Mouse (Mus musculus) bone marrow macrophage, adult 2 months (primary cell): ENCODE data around the gene Dock4.

Source experiments
- CTCF ChIP-seq: IDR thresholded peaks from 2 replicates; pipeline ENCODE4 v1.5.1; 2012; ENCODE audit warnings: low read depth, mild to moderate bottlenecking, low read length, moderate library complexity
- POLR2A ChIP-seq: IDR thresholded peaks from 2 replicates; pipeline ENCODE4 v1.6.1; 2012; ENCODE audit warnings: mild to moderate bottlenecking, low read depth, low read length, borderline replicate concordance

DNA sequence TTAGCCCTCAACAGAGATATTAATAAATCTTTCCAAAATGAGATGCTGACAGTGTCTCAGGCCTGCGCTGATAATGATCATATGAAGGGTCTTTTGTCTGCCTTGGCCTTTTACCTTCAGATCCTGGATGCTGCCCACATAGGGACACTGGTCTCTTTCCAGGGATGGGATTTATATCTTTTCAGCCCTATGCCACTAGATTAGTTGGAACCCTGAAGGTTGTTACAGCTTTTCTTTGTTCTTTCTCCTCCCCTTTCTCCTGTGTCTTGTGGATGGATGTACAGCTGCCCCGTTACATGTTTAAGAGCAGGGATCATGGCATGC is 66.6 kb downstream of the Dock4 start:
- no peak for TF ChIP-seq POLR2A
- TF ChIP-seq CTCF = no peak
